Mouse (Mus musculus): ENCODE results near the gene Zbtb41. TPM values are rescaled to one million over a fixed set of nuclear protein-coding genes. Genes with fewer than 3 reads are reported as not detected.
A peak's percentile ranks its signal among the peaks of the same experiment; 100 is the strongest.
"Not testable (repeated sequence)": the region's sequence is repeated elsewhere in the genome, so short reads cannot be mapped to it uniquely, and the experiment has no call there.

Gene Zbtb41
- polyA plus RNA-seq, 1 experiment = 19.9 TPM

DNA sequence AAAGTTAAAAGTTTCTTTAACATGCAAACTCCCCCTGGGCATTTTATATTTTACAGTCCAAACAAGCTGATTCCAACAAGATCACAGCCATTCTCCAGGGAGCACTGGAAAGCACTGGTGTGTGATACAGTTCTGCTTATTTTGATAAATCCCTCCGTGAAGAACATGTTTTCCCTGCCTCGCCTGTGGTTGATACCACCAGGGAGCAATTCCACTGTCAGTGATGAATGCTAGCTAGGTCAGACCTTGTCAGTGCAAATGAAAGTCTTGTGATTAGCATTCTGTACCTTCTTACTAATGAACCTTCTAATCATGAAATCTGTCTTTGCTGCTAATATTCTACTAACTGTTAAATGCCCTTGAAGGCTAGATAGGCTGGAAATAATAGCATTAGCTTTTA is 30.3 kb upstream of the Zbtb41 start:
- no peaks in the 10 kb centered on the region for H3K36me3 ChIP-seq (ENCODE audit: control insufficient read depth, insufficient read depth, low read length, poor library complexity, severe bottlenecking)
- peaks cover 4% of the 10 kb centered on the region; the same call in 1 of the 2 replicates for H3K9me3 ChIP-seq (replicated peaks; ENCODE audit: control insufficient read depth, insufficient read depth, low read length, poor library complexity, severe bottlenecking)
- no peak overlapping the region for H3K9ac ChIP-seq (ENCODE audit: low read depth, poor library complexity, severe bottlenecking)
- no peaks in the 10 kb centered on the region for H3K27me3 ChIP-seq (ENCODE audit: control insufficient read depth, insufficient read depth, low read length, poor library complexity, severe bottlenecking)
- no peaks in the 10 kb centered on the region for H3K4me1 ChIP-seq (ENCODE audit: control insufficient read depth, insufficient read depth, low read length)
- H3K4me3 ChIP-seq (ENCODE audit: low read depth, low read length) = no peak overlapping the region
- TF ChIP-seq CTCF (IDR thresholded peaks at IDR 0.05; ENCODE audit: low read depth, low read length) = no peak
- TF ChIP-seq EP300 (IDR thresholded peaks at IDR 0.05; ENCODE audit: insufficient read depth, low read depth, low read length) = no peak
- TF ChIP-seq POLR2A (IDR thresholded peaks at IDR 0.05; ENCODE audit: insufficient read depth, low read length) = no peak
- H3K27ac ChIP-seq (ENCODE audit: insufficient read depth, low read length) = no peak overlapping the region

DNA sequence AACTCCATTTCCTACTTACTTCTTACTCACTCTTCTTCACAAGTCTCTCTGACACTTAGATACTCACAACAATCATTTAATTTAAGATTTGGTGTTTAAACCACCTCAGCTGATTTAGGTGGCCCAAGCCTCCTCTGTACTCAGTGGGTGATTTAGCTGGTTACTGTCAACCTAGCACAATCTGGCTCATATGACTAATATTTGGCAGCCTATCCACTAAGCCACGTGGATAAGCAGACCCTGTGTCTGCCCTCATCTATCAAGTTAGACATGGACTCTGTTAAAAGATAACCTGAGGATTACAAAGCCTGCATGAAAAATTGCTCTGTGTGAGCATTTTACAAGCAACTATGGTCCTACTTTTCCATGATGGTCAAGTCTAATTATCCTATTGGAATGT is 25.5 kb upstream of the Zbtb41 start:
- TF ChIP-seq EP300 (IDR thresholded peaks at IDR 0.05; ENCODE audit: insufficient read depth, low read depth, low read length) = no peak
- TF ChIP-seq POLR2A (IDR thresholded peaks at IDR 0.05; ENCODE audit: insufficient read depth, low read length) = no peak
- no peak for TF ChIP-seq CTCF (IDR thresholded peaks at IDR 0.05; ENCODE audit: low read depth, low read length)
- Histone ChIP-seq H3K27ac (ENCODE audit: insufficient read depth, low read length) (no peak overlapping the region), H3K4me1 (ENCODE audit: control insufficient read depth, insufficient read depth, low read length) (no peaks in the 10 kb centered on the region), H3K36me3 (ENCODE audit: control insufficient read depth, insufficient read depth, low read length, poor library complexity, severe bottlenecking) (no peaks in the 10 kb centered on the region), H3K27me3 (ENCODE audit: control insufficient read depth, insufficient read depth, low read length, poor library complexity, severe bottlenecking) (no peaks in the 10 kb centered on the region), H3K9ac (ENCODE audit: low read depth, poor library complexity, severe bottlenecking) (no peak overlapping the region), H3K9me3 (replicated peaks; ENCODE audit: control insufficient read depth, insufficient read depth, low read length, poor library complexity, severe bottlenecking) (no peaks in the 10 kb centered on the region), H3K4me3 (ENCODE audit: low read depth, low read length) (no peak overlapping the region)

- no peak for TF ChIP-seq CTCF (IDR thresholded peaks at IDR 0.05; ENCODE audit: low read depth, low read length)
- no peak for TF ChIP-seq POLR2A (IDR thresholded peaks at IDR 0.05; ENCODE audit: insufficient read depth, low read length)
- TF ChIP-seq EP300 (IDR thresholded peaks at IDR 0.05; ENCODE audit: insufficient read depth, low read depth, low read length) = no peak
- Histone ChIP-seq H3K9me3 (replicated peaks; ENCODE audit: control insufficient read depth, insufficient read depth, low read length, poor library complexity, severe bottlenecking) (peaks cover 14% of the 10 kb centered on the region), H3K36me3 (ENCODE audit: control insufficient read depth, insufficient read depth, low read length, poor library complexity, severe bottlenecking) (no peaks in the 10 kb centered on the region)
Measured at GRCm38 (mm10) chr1:139405766-139406165, 16.3 kb upstream of the Zbtb41 start.

GRCm38 (mm10) chr1:139407701-139408100 is 14.4 kb upstream of the Zbtb41 start:
- Histone ChIP-seq H3K36me3 (ENCODE audit: control insufficient read depth, insufficient read depth, low read length, poor library complexity, severe bottlenecking) (no peaks in the 10 kb centered on the region), H3K9me3 (replicated peaks; ENCODE audit: control insufficient read depth, insufficient read depth, low read length, poor library complexity, severe bottlenecking) (peaks cover 23% of the 10 kb centered on the region), H3K9ac (ENCODE audit: low read depth, poor library complexity, severe bottlenecking) (no peak overlapping the region), H3K4me3 (ENCODE audit: low read depth, low read length) (no peak overlapping the region), H3K27ac (ENCODE audit: insufficient read depth, low read length) (no peak overlapping the region), H3K27me3 (ENCODE audit: control insufficient read depth, insufficient read depth, low read length, poor library complexity, severe bottlenecking) (no peaks in the 10 kb centered on the region), H3K4me1 (ENCODE audit: control insufficient read depth, insufficient read depth, low read length) (no peaks in the 10 kb centered on the region)
- TF ChIP-seq POLR2A (IDR thresholded peaks at IDR 0.05; ENCODE audit: insufficient read depth, low read length) (no peak), CTCF (IDR thresholded peaks at IDR 0.05; ENCODE audit: low read depth, low read length) (peak; percentile 2), EP300 (IDR thresholded peaks at IDR 0.05; ENCODE audit: insufficient read depth, low read depth, low read length) (no peak)

More at GRCm38 (mm10) chr1:139405766-139406165, 16.3 kb upstream of the Zbtb41 start:
- no peaks in the 10 kb centered on the region for H3K4me1 ChIP-seq (ENCODE audit: control insufficient read depth, insufficient read depth, low read length)
- no peak overlapping the region for H3K9ac ChIP-seq (ENCODE audit: low read depth, poor library complexity, severe bottlenecking)
- no peaks in the 10 kb centered on the region; the same call in 1 of the 2 replicates for H3K27me3 ChIP-seq (ENCODE audit: control insufficient read depth, insufficient read depth, low read length, poor library complexity, severe bottlenecking)
- no peak overlapping the region for H3K4me3 ChIP-seq (ENCODE audit: low read depth, low read length)
- no peak overlapping the region for H3K27ac ChIP-seq (ENCODE audit: insufficient read depth, low read length)

DNA sequence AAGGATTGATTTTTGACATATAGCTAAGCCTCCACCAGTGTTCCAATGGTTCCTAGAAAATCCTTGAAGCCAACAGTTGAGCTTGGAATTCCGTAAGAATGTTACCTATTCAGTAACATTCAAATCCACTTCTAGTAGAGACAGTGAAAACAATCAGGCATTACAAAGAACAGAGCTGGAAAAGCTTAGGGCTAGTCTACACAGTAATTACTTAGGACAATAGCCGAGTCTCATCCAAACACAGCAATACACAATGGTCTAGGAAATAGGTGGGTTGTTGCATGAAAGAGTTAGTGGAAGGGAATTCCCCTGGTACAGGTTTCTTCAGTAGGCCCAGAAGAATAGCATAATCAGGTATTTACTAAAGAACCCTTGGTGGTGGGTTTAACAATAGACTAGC is 9.7 kb upstream of the Zbtb41 start:
- not testable (repeated sequence) for H3K9ac ChIP-seq (ENCODE audit: low read depth, poor library complexity, severe bottlenecking); H3K4me3 ChIP-seq (ENCODE audit: low read depth, low read length)
- peaks cover 23% of the 10 kb centered on the region for H3K9me3 ChIP-seq (replicated peaks; ENCODE audit: control insufficient read depth, insufficient read depth, low read length, poor library complexity, severe bottlenecking)

DNA sequence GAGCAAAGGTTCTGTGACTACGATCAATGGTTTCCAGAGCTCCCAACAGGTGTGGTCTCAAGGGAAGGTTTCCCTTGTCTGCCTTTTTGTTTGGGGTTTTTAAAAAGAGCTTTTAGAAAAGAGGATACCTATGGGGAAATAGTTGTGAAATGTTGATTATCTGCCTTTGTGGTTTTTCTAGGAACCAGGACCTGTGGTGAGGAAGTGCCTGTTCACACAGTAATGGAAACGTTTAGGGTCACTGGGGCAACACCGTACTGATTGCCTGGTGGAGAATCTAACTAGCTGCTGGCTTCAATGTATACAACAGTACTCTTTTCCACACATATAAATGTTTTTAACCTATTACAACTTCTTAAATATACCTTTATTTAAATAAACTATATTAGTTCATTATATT is 8.6 kb upstream of the Zbtb41 start:
- H3K36me3 ChIP-seq (ENCODE audit: control insufficient read depth, insufficient read depth, low read length, poor library complexity, severe bottlenecking) = no peaks in the 10 kb centered on the region
- H3K4me3 ChIP-seq (ENCODE audit: low read depth, low read length) = no peak overlapping the region
- H3K9me3 ChIP-seq (replicated peaks; ENCODE audit: control insufficient read depth, insufficient read depth, low read length, poor library complexity, severe bottlenecking) = peaks cover 23% of the 10 kb centered on the region
- no peak for TF ChIP-seq CTCF (IDR thresholded peaks at IDR 0.05; ENCODE audit: low read depth, low read length)
- H3K4me1 ChIP-seq (ENCODE audit: control insufficient read depth, insufficient read depth, low read length) = no peaks in the 10 kb centered on the region
- peak overlapping the region; percentile 82; the same call in 1 of the 2 replicates for H3K27ac ChIP-seq (ENCODE audit: insufficient read depth, low read length)
- no peaks in the 10 kb centered on the region for H3K27me3 ChIP-seq (ENCODE audit: control insufficient read depth, insufficient read depth, low read length, poor library complexity, severe bottlenecking)
- no peak overlapping the region for H3K9ac ChIP-seq (ENCODE audit: low read depth, poor library complexity, severe bottlenecking)

More for the DNA sequence above, 9.7 kb upstream of the Zbtb41 start:
- not testable (repeated sequence) for H3K27me3 ChIP-seq (ENCODE audit: control insufficient read depth, insufficient read depth, low read length, poor library complexity, severe bottlenecking); H3K27ac ChIP-seq (ENCODE audit: insufficient read depth, low read length); H3K36me3 ChIP-seq (ENCODE audit: control insufficient read depth, insufficient read depth, low read length, poor library complexity, severe bottlenecking); H3K4me1 ChIP-seq (ENCODE audit: control insufficient read depth, insufficient read depth, low read length)
